Mouse (Mus musculus) adrenal gland, postnatal 14 days (tissue): ENCODE results near the gene Tex48. TPM values are rescaled to one million over a fixed set of nuclear protein-coding genes. Genes with fewer than 3 reads are reported as not detected.

ENCODE experiments used
- total RNA-seq: library from RNA; stranded (reverse); gene quantifications from 2 replicates; pipeline ENCODE4 v1.2.3, GENCODE M21; 2021

Gene Tex48
- total RNA-seq, 1 experiment from 2014 or later = not detected

Other genes starting within 250 kb of the Tex48 start
- 4.4 and 16.1 TPM in 2 replicates for gene Akna, start 219.1 kb downstream of the Tex48 start, total RNA-seq
- 26.5 TPM in 2 replicates for gene Whrn, start 126.4 kb downstream of the Tex48 start, total RNA-seq
- 132 and 135 TPM in 2 replicates for gene Atp6v1g1, start 77.7 kb downstream of the Tex48 start, total RNA-seq
- gene Tmem268, start 63.6 kb downstream of the Tex48 start, total RNA-seq = 12.3 and 13.0 TPM in 2 replicates
- gene Gm11213, start 17.2 kb downstream of the Tex48 start, total RNA-seq = not detected in 2 replicates
- gene Gm11214, start 41.0 kb upstream of the Tex48 start, total RNA-seq = not detected in 2 replicates
- 0.34 and 0.37 TPM in 2 replicates for gene Tnfsf15, start 122.7 kb upstream of the Tex48 start, total RNA-seq
- 0.41 TPM in 1 of 2 replicates, not detected in the other for gene Tnfsf8, start 238.9 kb upstream of the Tex48 start, total RNA-seq